Mouse (Mus musculus) heart, embryonic 11.5 days (tissue): ENCODE results near the gene Cyth1. TPM values are rescaled to one million over a fixed set of nuclear protein-coding genes. Genes with fewer than 3 reads are reported as not detected.

Experiments used
- ATAC-seq: fragments of 200-750 bp; cut with Nextera tagmentation; replicated peaks from 2 replicates; pipeline ENCODE4 v1.8.0; 2017; ENCODE audit warnings: moderate library complexity; ENCODE audit not compliant: insufficient number of reproducible peaks, low FRiP score, low TSS enrichment
- H3K27ac ChIP-seq: fragments of 300-500 bp; sonication (generic); 2 replicates; pipeline ENCODE4 v1.5.1; 2014; ENCODE audit warnings: mild to moderate bottlenecking, low read depth, low read length
- H3K27me3 ChIP-seq: fragments of 300-500 bp; sonication (generic); 2 replicates; pipeline ENCODE4 v1.6.1; 2014; ENCODE audit warnings: mild to moderate bottlenecking, low read length, mixed read lengths; ENCODE audit not compliant: control insufficient read depth, insufficient read depth
- H3K36me3 ChIP-seq: fragments of 300-500 bp; sonication (generic); 2 replicates; pipeline ENCODE4 v1.6.1; 2014; ENCODE audit warnings: mild to moderate bottlenecking, low read length, moderate library complexity, mixed read lengths; ENCODE audit not compliant: control insufficient read depth, insufficient read depth
- H3K4me1 ChIP-seq: fragments of 300-500 bp; sonication (generic); 2 replicates; pipeline ENCODE4 v1.6.1; 2014; ENCODE audit warnings: low read length; ENCODE audit not compliant: control insufficient read depth, insufficient read depth
- H3K4me2 ChIP-seq: fragments of 300-500 bp; sonication (generic); 2 replicates; pipeline ENCODE4 v1.6.1; 2014; ENCODE audit warnings: mild to moderate bottlenecking, moderate library complexity
- H3K4me3 ChIP-seq: fragments of 300-500 bp; sonication (generic); 2 replicates; pipeline ENCODE4 v1.5.1; 2014; ENCODE audit warnings: low read depth, low read length
- H3K9ac ChIP-seq: fragments of 300-500 bp; sonication (generic); 2 replicates; pipeline ENCODE4 v1.6.1; 2014; ENCODE audit warnings: mild to moderate bottlenecking, low read depth, low read length, moderate library complexity
- H3K9me3 ChIP-seq: fragments of 300-500 bp; sonication (generic); replicated peaks from 2 replicates; pipeline ENCODE4 v1.6.1; 2016; ENCODE audit warnings: low read length; ENCODE audit not compliant: control insufficient read depth
- WGBS: fragments of 180-500 bp; shearing (Covaris S2); extraction: QIAGEN DNeasy Blood & Tissue Kit; methylation state at CpG from one replicate; pipeline ENCODE4 v1.1.7; 2014; ENCODE audit not compliant: insufficient replicate concordance; 5-methylcytosine and 5-hydroxymethylcytosine counted together
- polyA plus RNA-seq: library from polyadenylated mRNA; unstranded; fragments of >200 nt; fragmentation: Nextera tagmentation; extraction: Ambion mirVana; gene quantifications from 2 replicates; pipeline ENCODE4 v1.2.1, GENCODE M21; 2014

The Cyth1 gene
- polyA plus RNA-seq, 1 experiment from 2014 or later: 10.6 TPM

DNA sequence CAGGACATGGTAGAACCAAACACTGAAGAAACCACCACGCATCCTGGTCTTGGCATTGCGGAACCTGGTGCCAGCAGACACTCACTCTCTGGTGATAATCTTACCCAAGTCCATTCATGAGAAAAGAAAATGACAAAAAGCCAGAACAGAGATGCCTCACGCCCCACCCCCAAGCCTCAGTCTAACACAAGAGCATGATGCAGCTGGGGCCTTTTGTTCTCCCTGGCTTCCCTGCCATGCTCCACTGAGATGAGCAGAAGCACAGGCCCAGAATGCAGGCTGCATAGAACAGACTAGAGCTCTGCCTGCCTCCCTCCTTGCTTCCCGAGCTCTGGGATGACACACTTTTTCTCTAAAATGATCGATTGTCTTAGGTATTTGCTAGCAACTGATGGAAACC, 14.8 kb upstream of the Cyth1 start:
- ATAC-seq: no peak
- 83% methylated on average over 5 of the region's 5 CpGs for WGBS
- Histone ChIP-seq H3K4me2 (no peak overlapping the region), H3K9me3 (no peaks in the 10 kb centered on the region), H3K27ac (no peak overlapping the region), H3K36me3 (peaks cover 54% of the 10 kb centered on the region), H3K4me1 (no peaks in the 10 kb centered on the region), H3K4me3 (no peak overlapping the region), H3K27me3 (no peaks in the 10 kb centered on the region), H3K9ac (no peak overlapping the region)

DNA sequence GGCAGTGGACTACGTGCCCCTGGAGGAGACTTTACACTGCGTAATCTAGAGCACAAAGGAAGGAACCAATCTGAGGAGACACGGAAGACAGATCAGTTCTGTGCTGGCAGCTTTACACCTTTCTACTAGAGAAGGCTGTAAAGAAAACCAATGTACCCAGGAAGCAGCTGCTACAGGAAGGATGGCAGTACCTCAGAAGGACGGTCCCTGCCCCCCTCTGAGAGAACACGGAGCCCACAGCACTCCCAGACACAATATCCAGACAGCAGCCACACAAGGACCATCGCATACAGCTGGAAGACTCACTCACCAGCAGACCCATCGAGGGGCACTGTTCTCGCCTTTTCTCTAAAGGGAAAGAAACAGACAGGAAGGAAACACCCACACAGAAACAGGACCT, 11.7 kb upstream of the Cyth1 start:
- Histone ChIP-seq H3K9ac (no peak overlapping the region), H3K4me3 (no peak overlapping the region), H3K27ac (no peak overlapping the region), H3K36me3 (peaks cover 53% of the 10 kb centered on the region), H3K9me3 (no peaks in the 10 kb centered on the region), H3K4me1 (no peaks in the 10 kb centered on the region), H3K27me3 (no peaks in the 10 kb centered on the region), H3K4me2 (no peak overlapping the region)
- 84% methylated on average over 8 of the region's 8 CpGs for WGBS
- no peak for ATAC-seq

GRCm38 (mm10) chr11:118259580-118259979, 11.2 kb upstream of the Cyth1 start:
- H3K4me1 ChIP-seq: no peaks in the 10 kb centered on the region
- H3K4me3 ChIP-seq: no peak overlapping the region
- 94% methylated on average over 8 of the region's 8 CpGs for WGBS
- no peak overlapping the region for H3K4me2 ChIP-seq
- H3K9me3 ChIP-seq: no peaks in the 10 kb centered on the region
- ATAC-seq: no peak
- H3K36me3 ChIP-seq: peaks cover 52% of the 10 kb centered on the region
- H3K9ac ChIP-seq: no peak overlapping the region
- H3K27me3 ChIP-seq: no peaks in the 10 kb centered on the region
- H3K27ac ChIP-seq: no peak overlapping the region

DNA sequence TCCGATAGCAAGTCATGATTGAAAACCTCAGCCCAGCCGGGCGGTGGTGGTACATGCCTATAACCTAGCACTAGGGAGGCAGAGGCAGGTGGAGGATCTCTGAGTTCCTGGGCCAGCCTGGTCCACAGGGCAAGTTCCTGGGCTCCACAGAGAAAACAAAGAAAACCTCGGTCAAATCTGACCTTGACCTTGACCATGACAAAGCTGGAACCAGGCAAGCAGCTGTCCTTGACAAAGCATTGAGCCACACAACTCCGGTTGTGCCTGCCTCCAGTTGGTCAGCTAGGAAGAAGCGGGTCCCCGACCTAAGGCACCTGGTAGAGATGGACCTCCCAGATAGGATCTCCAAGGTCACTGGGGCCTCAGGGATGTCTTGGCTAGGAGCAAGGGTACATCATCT, 8.0 kb upstream of the Cyth1 start:
- no peak overlapping the region for H3K27ac ChIP-seq
- peaks cover 36% of the 10 kb centered on the region for H3K36me3 ChIP-seq
- 82% methylated on average over 7 of the region's 7 CpGs for WGBS
- H3K9ac ChIP-seq: no peak overlapping the region
- no peaks in the 10 kb centered on the region for H3K27me3 ChIP-seq
- H3K4me1 ChIP-seq: peaks cover 3% of the 10 kb centered on the region; the same call in 1 of the 2 replicates
- no peak for ATAC-seq
- H3K4me2 ChIP-seq: no peak overlapping the region
- no peak overlapping the region for H3K4me3 ChIP-seq
- H3K9me3 ChIP-seq: no peaks in the 10 kb centered on the region

- no peak overlapping the region for H3K4me3 ChIP-seq
- no peaks in the 10 kb centered on the region for H3K27me3 ChIP-seq
- H3K9me3 ChIP-seq: no peaks in the 10 kb centered on the region
- H3K9ac ChIP-seq: no peak overlapping the region
- peaks cover 21% of the 10 kb centered on the region for H3K36me3 ChIP-seq
- H3K4me2 ChIP-seq: no peak overlapping the region
- peaks cover 7% of the 10 kb centered on the region for H3K4me1 ChIP-seq
- no peak overlapping the region for H3K27ac ChIP-seq
- no peak for ATAC-seq
- 66% methylated on average over 15 of the region's 15 CpGs for WGBS
Observed at GRCm38 (mm10) chr11:118254159-118254951, 6.0 kb upstream of the Cyth1 start.

DNA sequence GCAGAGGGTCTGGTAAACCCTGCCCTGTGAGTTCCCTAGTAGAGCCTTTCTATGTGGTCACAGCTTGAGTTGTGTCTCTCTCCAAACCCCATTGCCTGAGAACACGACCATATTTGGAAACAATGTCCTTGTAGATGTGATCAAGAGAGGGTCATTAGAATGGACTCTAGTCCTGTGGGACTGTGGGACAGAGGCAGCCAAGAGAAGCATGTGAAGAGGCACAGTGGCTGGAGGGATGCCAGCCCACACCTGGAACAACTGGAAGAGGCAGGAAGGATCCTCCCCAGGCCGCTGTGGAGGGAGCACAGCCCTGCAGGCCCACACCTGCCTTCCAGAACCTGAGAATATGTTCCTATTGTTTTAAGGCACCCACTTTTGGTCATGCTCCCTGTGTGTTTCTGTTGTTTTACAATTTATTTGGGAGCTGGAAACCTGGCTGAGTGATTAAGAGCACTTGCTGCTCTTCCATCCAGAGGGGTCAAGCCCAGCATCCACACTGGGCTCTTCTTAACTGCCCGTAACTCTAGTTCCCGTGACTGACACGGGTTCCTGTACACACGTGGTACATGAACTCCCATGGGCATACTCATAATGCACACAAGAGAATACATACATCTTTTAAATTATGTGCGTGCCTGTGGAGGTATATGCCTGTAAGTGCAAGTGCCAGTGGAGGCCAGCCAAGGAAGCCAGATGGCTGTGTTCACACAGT, 5.2 kb upstream of the Cyth1 start:
- no peaks in the 10 kb centered on the region for H3K9me3 ChIP-seq
- ATAC-seq: no peak
- no peak overlapping the region for H3K9ac ChIP-seq
- no peak overlapping the region for H3K4me2 ChIP-seq
- H3K4me3 ChIP-seq: no peak overlapping the region
- H3K36me3 ChIP-seq: peaks cover 14% of the 10 kb centered on the region
- H3K27ac ChIP-seq: no peak overlapping the region
- 87% methylated on average over 7 of the region's 7 CpGs for WGBS
- no peaks in the 10 kb centered on the region for H3K27me3 ChIP-seq
- peaks cover 13% of the 10 kb centered on the region for H3K4me1 ChIP-seq

- H3K4me1 ChIP-seq: peaks cover 29% of the 10 kb centered on the region
- H3K9ac ChIP-seq: peak overlapping the region; percentile 77
- peak overlapping the region; percentile 70 for H3K4me2 ChIP-seq
- peak; percentile 16; the same call in 1 of the 2 replicates for ATAC-seq
- H3K4me3 ChIP-seq: peak overlapping the region; percentile 93
- no peaks in the 10 kb centered on the region for H3K36me3 ChIP-seq
- peak overlapping the region; percentile 92 for H3K27ac ChIP-seq
- 2% methylated on average over 5 of the region's 5 CpGs for WGBS
- no peaks in the 10 kb centered on the region for H3K27me3 ChIP-seq
- H3K9me3 ChIP-seq: no peaks in the 10 kb centered on the region
Observed at GRCm38 (mm10) chr11:118249012-118249383, 606 bp upstream of the Cyth1 start.

GRCm38 (mm10) chr11:118247359-118248095, 865 bp downstream of the Cyth1 start:
- Histone ChIP-seq H3K36me3 (no peaks in the 10 kb centered on the region), H3K27ac (peak overlapping the region; percentile 80), H3K4me1 (peaks cover 28% of the 10 kb centered on the region), H3K9ac (peak overlapping the region; percentile 80), H3K9me3 (no peaks in the 10 kb centered on the region), H3K4me2 (peak overlapping the region; percentile 75), H3K4me3 (peak overlapping the region; percentile 93), H3K27me3 (no peaks in the 10 kb centered on the region)
- ATAC-seq: no peak
- 2% methylated on average over 43 of the region's 43 CpGs for WGBS
